Mouse (Mus musculus) right cerebral cortex, postnatal 4 days (tissue): Measurements from ENCODE around the gene Prdm1.

Experiments
- DNase-seq: peaks from one replicate; pipeline ENCODE4 v3.0.0-alpha.2; 2022

Gene Prdm1

GRCm38 (mm10) chr10:44418901-44419300 is 109.4 kb downstream of the Prdm1 start:
- DNase-seq: no peak

- DNase-seq: no peak
Observed at GRCm38 (mm10) chr10:44415576-44415975, 112.7 kb downstream of the Prdm1 start.

- no peak for DNase-seq
Observed at GRCm38 (mm10) chr10:44409958-44410357, 118.3 kb downstream of the Prdm1 start.

- no peak for DNase-seq
Observed at GRCm38 (mm10) chr10:44409054-44409453, 119.2 kb downstream of the Prdm1 start.

GRCm38 (mm10) chr10:44403415-44403814 is 124.9 kb downstream of the Prdm1 start:
- no peak for DNase-seq

- DNase-seq: no peak
Observed at GRCm38 (mm10) chr10:44401600-44401999, 126.7 kb downstream of the Prdm1 start.

- no peak for DNase-seq
Observed at GRCm38 (mm10) chr10:44400602-44401001, 127.7 kb downstream of the Prdm1 start.

- DNase-seq: no peak
Observed at GRCm38 (mm10) chr10:44400119-44400518, 128.2 kb downstream of the Prdm1 start.

- no peak for DNase-seq
Observed at GRCm38 (mm10) chr10:44392855-44393254, 135.4 kb downstream of the Prdm1 start.

GRCm38 (mm10) chr10:44391509-44392290 is 136.6 kb downstream of the Prdm1 start:
- DNase-seq: no peak

GRCm38 (mm10) chr10:44390286-44390685 is 138.0 kb downstream of the Prdm1 start:
- no peak for DNase-seq

GRCm38 (mm10) chr10:44388706-44389233 is 139.5 kb downstream of the Prdm1 start:
- DNase-seq: no peak
